Mouse (Mus musculus): ENCODE data around the gene Derl2. TPM values are rescaled to one million over a fixed set of nuclear protein-coding genes. Genes with fewer than 3 reads are reported as not detected.
A peak's percentile ranks its signal among the peaks of the same experiment; 100 is the strongest.

Gene Derl2
- total RNA-seq (2014; rRNA removed) (27.7 and 48.4 TPM in 2 replicates), polyA plus RNA-seq (2015; fragmentation: Nextera tagmentation; extraction: Ambion mirVana) (24.0 and 26.1 TPM in 2 replicates)

DNA sequence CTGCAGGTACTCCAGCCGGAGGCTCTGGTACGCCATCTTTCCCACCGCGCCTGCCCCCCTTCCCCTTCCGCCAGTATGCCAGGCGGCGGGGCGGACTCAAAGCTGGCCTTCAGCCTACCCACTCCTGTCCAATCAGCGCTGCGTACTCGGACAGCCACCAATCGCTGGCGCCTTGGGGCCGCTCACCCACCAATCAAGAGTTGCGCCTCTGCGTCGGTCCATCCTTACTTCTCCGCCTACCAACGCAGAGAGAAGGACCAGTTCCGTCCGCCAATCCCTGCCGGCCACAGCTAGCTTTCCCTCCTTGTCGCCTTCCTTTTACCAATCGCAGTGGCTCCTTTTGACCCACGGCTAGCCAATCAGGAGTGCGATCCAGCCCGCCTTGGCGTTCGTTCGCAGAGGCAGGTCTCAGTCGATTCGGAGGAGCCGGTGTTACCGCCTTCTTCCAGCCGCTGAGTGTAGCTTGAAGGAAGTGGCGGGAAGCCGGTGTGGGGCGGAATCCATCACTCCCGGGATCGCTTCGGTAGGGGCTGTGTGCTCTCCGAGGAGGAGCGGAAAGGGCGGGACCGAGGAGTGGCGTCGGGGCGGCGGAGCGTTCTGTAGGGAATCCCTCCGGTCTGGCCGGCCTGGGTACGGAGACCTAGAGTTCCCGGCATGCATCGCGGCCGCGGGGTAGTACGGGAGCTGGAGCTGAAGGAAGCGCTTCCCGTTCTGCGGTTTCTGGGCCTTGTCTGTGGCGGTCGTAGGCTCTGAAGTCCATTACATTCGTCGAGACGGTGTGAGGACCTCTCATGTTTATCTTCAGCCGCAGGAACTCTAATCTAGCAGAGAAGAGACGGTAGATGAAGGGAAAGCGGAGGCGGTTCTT, at the start of gene Derl2, which contains the start of gene Mis12:
TSS of gene Derl2 (minus strand) at position 641 of the 868 bp plus-strand sequence.
TSS of gene Mis12 (plus strand) at position 411 of the 868 bp plus-strand sequence.
- Histone ChIP-seq H3K27me3 (ENCODE audit: insufficient read depth, low read length) (no peaks in the 10 kb centered on the region), H3K36me3 (ENCODE audit: insufficient read depth, low read length) (no peaks in the 10 kb centered on the region), H3K4me3 (ENCODE audit: low read depth, low read length) (peak within 1 kb of the TSS; percentile 91), H3K9ac (replicated peaks; ENCODE audit: low read length, poor library complexity, severe bottlenecking) (peak within 1 kb of the TSS; percentile 93), H3K4me1 (ENCODE audit: insufficient read depth, low read length) (peaks cover 8% of the 10 kb centered on the region), H3K4me2 (ENCODE audit: low read depth, low read length, poor library complexity, severe bottlenecking) (peak within 1 kb of the TSS; percentile 80), H3K27ac (ENCODE audit: low read depth, low read length) (peak within 1 kb of the TSS; percentile 87), H3K9me3 (ENCODE audit: low read length) (no peaks in the 10 kb centered on the region)
- ATAC-seq (ENCODE audit: low FRiP score) (peak; percentile 100), DNase-seq (ENCODE audit: low spot score) (peak; percentile 100)
- no peak for TF ChIP-seq CTCF (IDR thresholded peaks at IDR 0.05)
- WGBS, result under 1% methylated on average over 66 of the region's 71 CpGs

DNA sequence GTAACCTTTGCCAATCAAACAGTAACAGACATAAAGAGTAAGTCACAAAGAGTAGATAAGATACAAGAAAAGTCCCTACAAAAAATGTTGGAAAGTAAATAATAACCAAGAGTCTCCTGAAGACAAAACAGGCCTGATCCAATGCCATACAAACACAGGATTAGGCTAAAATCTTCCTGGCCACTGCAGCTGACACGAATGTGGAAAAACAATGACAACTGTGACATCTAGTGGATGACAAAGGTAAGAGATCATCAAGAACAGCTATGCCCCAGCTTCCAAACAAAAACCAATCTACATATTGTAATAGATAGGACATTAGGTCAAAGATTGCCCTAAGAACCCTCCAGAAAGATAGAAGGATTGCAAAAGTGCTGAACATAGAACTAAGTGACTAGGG, 32.9 kb upstream of the Derl2 start:
- H3K27me3 ChIP-seq (ENCODE audit: insufficient read depth, low read length), result no peaks in the 10 kb centered on the region
- H3K4me1 ChIP-seq (ENCODE audit: insufficient read depth, low read length), result no peaks in the 10 kb centered on the region
- H3K36me3 ChIP-seq (ENCODE audit: insufficient read depth, low read length), result no peaks in the 10 kb centered on the region
- H3K9ac ChIP-seq (replicated peaks; ENCODE audit: low read length, poor library complexity, severe bottlenecking), result no peak overlapping the region
- no peak overlapping the region for H3K4me2 ChIP-seq (ENCODE audit: low read depth, low read length, poor library complexity, severe bottlenecking)
- ATAC-seq (ENCODE audit: low FRiP score) (no peak), DNase-seq (ENCODE audit: low spot score) (peak; percentile 78)
- no peak overlapping the region for H3K27ac ChIP-seq (ENCODE audit: low read depth, low read length)
- WGBS, result 0% methylated on average over 1 of the region's 1 CpGs
- no peaks in the 10 kb centered on the region for H3K9me3 ChIP-seq (ENCODE audit: low read length)
- peak; percentile 85 for TF ChIP-seq CTCF (IDR thresholded peaks at IDR 0.05)
- no peak overlapping the region for H3K4me3 ChIP-seq (ENCODE audit: low read depth, low read length)

DNA sequence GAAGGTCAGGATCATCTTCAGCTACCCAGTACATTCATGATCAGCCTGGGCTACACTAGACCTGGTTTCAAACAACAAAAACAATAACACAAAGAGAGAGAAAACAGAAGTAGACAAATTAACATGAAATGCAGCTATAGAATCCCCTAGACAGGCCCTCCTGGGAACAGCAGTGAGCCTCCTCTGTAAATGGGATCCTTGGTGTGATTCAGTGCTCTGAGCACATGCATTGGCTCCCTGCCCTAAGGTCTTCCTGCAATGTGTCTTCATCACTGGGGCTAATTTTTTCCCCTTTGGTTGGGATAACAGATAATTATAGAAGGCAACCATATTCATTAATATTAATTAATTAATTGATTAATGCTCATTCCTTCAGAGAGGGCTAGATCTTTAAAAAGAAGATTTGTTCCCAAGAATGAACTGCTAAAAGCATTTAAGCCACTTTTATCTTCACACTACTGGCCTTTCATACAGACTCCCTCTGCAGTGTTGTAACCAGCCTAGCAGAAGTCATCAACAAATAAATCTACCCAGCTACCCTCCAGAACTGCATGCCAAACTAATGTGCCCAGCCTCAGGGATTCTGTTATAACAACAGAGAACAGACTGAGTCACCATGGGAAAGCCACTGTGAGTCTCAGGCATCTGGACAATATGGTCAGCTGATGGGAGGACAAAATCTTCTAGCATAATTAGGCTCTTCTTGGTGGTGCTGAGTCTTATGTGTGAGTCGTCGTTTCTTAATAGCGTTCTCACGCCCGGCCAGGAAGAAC, 20.1 kb upstream of the Derl2 start:
- 92% methylated on average over 5 of the region's 5 CpGs for WGBS
- Histone ChIP-seq H3K9ac (replicated peaks; ENCODE audit: low read length, poor library complexity, severe bottlenecking) (no peak overlapping the region), H3K4me3 (ENCODE audit: low read depth, low read length) (no peak overlapping the region), H3K4me2 (ENCODE audit: low read depth, low read length, poor library complexity, severe bottlenecking) (no peak overlapping the region), H3K36me3 (ENCODE audit: insufficient read depth, low read length) (no peaks in the 10 kb centered on the region), H3K27me3 (ENCODE audit: insufficient read depth, low read length) (no peaks in the 10 kb centered on the region), H3K9me3 (ENCODE audit: low read length) (no peaks in the 10 kb centered on the region), H3K4me1 (ENCODE audit: insufficient read depth, low read length) (no peaks in the 10 kb centered on the region), H3K27ac (ENCODE audit: low read depth, low read length) (no peak overlapping the region)
- DNase-seq (ENCODE audit: low spot score) (no peak), ATAC-seq (ENCODE audit: low FRiP score) (no peak)
- TF ChIP-seq CTCF (IDR thresholded peaks at IDR 0.05), result no peak

DNA sequence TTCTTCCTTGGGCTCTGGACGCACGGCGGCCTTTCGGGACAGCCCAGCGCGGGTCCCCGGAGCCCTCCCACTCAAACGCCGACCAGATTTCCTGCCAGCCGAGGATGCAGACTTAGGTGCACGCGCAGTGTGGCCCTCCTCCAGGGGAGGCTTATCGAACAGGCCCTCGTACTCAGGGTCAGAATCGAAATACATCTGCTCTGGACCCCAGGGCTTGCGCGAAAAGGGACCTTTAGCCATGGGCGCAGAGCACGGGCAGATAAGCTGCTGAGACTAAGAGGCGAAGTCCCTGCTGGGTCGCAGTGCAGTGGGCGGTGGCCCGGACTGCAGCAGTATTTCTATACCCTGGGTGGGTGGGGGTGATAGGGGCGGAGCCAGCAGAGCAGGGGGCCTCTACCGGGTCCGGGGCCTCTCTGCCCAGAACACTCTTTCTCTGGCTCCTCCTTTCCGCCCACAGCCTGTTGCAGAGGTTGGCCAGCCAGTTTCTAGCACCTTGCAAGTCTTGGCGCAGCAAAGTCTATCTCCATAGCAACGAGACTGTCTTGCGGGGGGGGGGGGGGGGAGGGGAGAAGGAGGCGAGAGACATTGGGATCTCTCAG, 13.6 kb upstream of the Derl2 start, which contains the start of gene 6330403K07Rik:
TSS of gene 6330403K07Rik (minus strand) at position 351 of the 599 bp plus-strand sequence.
- Histone ChIP-seq H3K9me3 (ENCODE audit: low read length) (no peaks in the 10 kb centered on the region), H3K4me3 (ENCODE audit: low read depth, low read length) (peak within 1 kb of the TSS; percentile 55), H3K4me2 (ENCODE audit: low read depth, low read length, poor library complexity, severe bottlenecking) (peak within 1 kb of the TSS; percentile 76), H3K4me1 (ENCODE audit: insufficient read depth, low read length) (peaks cover 8% of the 10 kb centered on the region; the same call in 1 of the 2 replicates), H3K36me3 (ENCODE audit: insufficient read depth, low read length) (no peaks in the 10 kb centered on the region), H3K9ac (replicated peaks; ENCODE audit: low read length, poor library complexity, severe bottlenecking) (peak within 1 kb of the TSS; percentile 83), H3K27me3 (ENCODE audit: insufficient read depth, low read length) (no peaks in the 10 kb centered on the region), H3K27ac (ENCODE audit: low read depth, low read length) (peak within 1 kb of the TSS; percentile 94)
- under 1% methylated on average over 28 of the region's 31 CpGs for WGBS
- ATAC-seq (ENCODE audit: low FRiP score), result peak; percentile 96
- peak; percentile 93 for DNase-seq (ENCODE audit: low spot score)
- no peak for TF ChIP-seq CTCF (IDR thresholded peaks at IDR 0.05)

DNA sequence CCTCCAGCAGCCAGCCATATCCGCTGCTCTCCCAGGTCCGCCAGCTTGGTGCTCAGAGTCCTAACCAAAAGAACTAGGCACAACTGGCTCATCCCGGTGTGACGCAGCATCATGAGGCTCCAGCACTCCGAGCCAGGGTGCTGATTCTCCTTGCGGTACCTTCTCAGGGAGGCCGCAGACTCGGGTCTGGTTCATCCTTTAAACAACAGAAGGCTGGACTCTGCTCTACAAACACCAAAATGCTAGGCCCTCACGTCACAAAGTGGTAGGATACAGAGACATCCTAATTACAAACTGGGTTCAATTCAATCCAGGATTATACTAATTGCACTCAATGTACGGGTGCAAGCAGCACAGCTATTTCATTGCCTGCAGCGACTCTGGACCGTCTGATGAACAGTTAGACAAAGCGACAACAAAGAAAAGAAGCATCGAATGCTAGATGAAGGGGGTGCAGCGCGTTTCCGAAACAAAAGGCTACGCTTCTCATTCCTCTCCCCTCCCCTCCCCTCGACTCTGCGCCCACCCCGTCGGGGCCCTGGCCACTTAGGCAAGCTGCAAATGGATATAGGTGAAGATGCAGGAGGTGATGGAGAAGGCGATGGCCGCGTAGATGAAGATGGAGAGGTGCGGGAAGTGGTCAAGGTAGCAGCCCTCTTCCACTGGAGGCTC, 13.0 kb upstream of the Derl2 start:
- ATAC-seq (ENCODE audit: low FRiP score), result peak; percentile 53
- WGBS, result 3% methylated on average over 26 of the region's 26 CpGs
- TF ChIP-seq CTCF (IDR thresholded peaks at IDR 0.05), result no peak

More for the DNA sequence above, 13.0 kb upstream of the Derl2 start:
- H3K4me2 ChIP-seq (ENCODE audit: low read depth, low read length, poor library complexity, severe bottlenecking), result peak overlapping the region; percentile 76
- H3K36me3 ChIP-seq (ENCODE audit: insufficient read depth, low read length), result 0 out of 2 replicates have a peak, but pooled peaks cover 5% of the 10 kb centered on the region
- no peaks in the 10 kb centered on the region for H3K27me3 ChIP-seq (ENCODE audit: insufficient read depth, low read length)
- peaks cover 8% of the 10 kb centered on the region; the same call in 1 of the 2 replicates for H3K4me1 ChIP-seq (ENCODE audit: insufficient read depth, low read length)
- H3K4me3 ChIP-seq (ENCODE audit: low read depth, low read length), result peak overlapping the region; percentile 55
- peak overlapping the region; percentile 83 for H3K9ac ChIP-seq (replicated peaks; ENCODE audit: low read length, poor library complexity, severe bottlenecking)
- DNase-seq (ENCODE audit: low spot score), result peak; percentile 60
- no peaks in the 10 kb centered on the region for H3K9me3 ChIP-seq (ENCODE audit: low read length)
- H3K27ac ChIP-seq (ENCODE audit: low read depth, low read length), result peak overlapping the region; percentile 94

Data from midbrain, postnatal 0 days (tissue).